Mouse (Mus musculus) lung, postnatal 0 days (tissue): ENCODE results near the gene Camkv.

Source experiments
- CTCF ChIP-seq: IDR thresholded peaks from 2 replicates; pipeline ENCODE4 v1.5.1; 2016; ENCODE audit warnings: antibody characterized with exemption, mild to moderate bottlenecking
- EP300 ChIP-seq: IDR thresholded peaks from 2 replicates; pipeline ENCODE4 v1.6.1; 2016; ENCODE audit warnings: antibody characterized with exemption, mild to moderate bottlenecking, control low read depth

DNA sequence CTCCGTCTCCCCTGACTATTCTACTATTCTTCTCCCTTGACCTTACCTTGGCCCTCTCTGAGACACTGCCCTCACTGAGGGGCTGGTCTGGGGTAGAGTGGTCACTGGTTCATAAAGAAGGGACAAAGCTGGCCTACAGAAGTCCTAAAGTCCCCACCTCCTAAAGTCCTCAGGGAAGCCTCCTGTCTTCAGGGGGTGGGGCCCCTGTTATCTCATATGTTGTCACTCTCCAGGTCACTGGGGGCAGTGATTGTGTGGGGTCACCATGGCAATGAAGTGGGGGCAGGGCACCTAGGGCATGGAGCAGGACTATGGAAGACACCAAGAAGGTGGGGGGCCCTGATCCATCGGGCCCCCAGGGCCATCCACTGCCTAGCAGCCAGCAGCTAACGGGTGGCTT is 7.3 kb upstream of the Camkv start, which contains the start of gene Actl11:
- no peak for TF ChIP-seq CTCF
- TF ChIP-seq EP300 = no peak
